Mouse (Mus musculus) retina, postnatal 1 day (tissue): ENCODE measurements around the gene Syce1l.
A peak's percentile ranks its signal among the peaks of the same experiment; 100 is the strongest.

ENCODE experiments used
- DNase-seq: peaks from one replicate; pipeline ENCODE4 v3.0.0-alpha.2; 2012

Gene Syce1l

GRCm38 (mm10) chr8:113674611-113675010 is 31.6 kb downstream of the Syce1l start:
- no peak for DNase-seq

GRCm38 (mm10) chr8:113675281-113675680 is 32.3 kb downstream of the Syce1l start:
- no peak for DNase-seq

- no peak for DNase-seq
Measured at GRCm38 (mm10) chr8:113676811-113677210, 33.8 kb downstream of the Syce1l start.

GRCm38 (mm10) chr8:113679361-113679760 is 36.3 kb downstream of the Syce1l start:
- no peak for DNase-seq

GRCm38 (mm10) chr8:113687889-113688542 is 45.0 kb downstream of the Syce1l start:
- no peak for DNase-seq

- DNase-seq = no peak
Measured at GRCm38 (mm10) chr8:113688543-113688915, 45.5 kb downstream of the Syce1l start.

- DNase-seq = no peak
Measured at GRCm38 (mm10) chr8:113691622-113692343, 48.8 kb downstream of the Syce1l start.

- peak; percentile 40 for DNase-seq
Measured at GRCm38 (mm10) chr8:113704968-113705367, 62.0 kb downstream of the Syce1l start.
